Mouse (Mus musculus) kidney, adult 2 months (tissue): ENCODE measurements around the gene 1190005I06Rik.

Source experiments
- CTCF ChIP-seq: fragments of 200-500 bp; conservative IDR thresholded peaks from 2 replicates; pipeline ENCODE4 v1.5.1; 2011; ENCODE audit warnings: low read depth, mild to moderate bottlenecking, control low read depth, low read length, moderate library complexity, mixed read lengths; ENCODE audit not compliant: insufficient read depth, insufficient read length
- POLR2A ChIP-seq: fragments of 200-500 bp; IDR thresholded peaks from one replicate; pipeline ENCODE4 v1.6.1; 2011; ENCODE audit warnings: low read depth, low read length, control low read depth

GRCm38 (mm10) chr8:120666807-120667470 lies 19.5 kb upstream of the 1190005I06Rik start:
- TF ChIP-seq CTCF (no peak), POLR2A (no peak)
